Mouse (Mus musculus) erythroblast, embryonic 14.5 days (primary cell): Measurements from ENCODE around the gene Rcc2. TPM values are rescaled to one million over a fixed set of nuclear protein-coding genes. Genes with fewer than 3 reads are reported as not detected.

Experiments
- H3K27me3 ChIP-seq: 2 replicates; pipeline ENCODE4 v1.6.1; 2012; ENCODE audit warnings: inconsistent platforms; ENCODE audit not compliant: control insufficient read depth
- H3K36me3 ChIP-seq: 2 replicates; pipeline ENCODE4 v1.6.1; 2012; ENCODE audit warnings: mild to moderate bottlenecking, inconsistent platforms; ENCODE audit not compliant: control insufficient read depth
- H3K4me1 ChIP-seq: 2 replicates; pipeline ENCODE4 v1.6.1; 2012; ENCODE audit warnings: inconsistent platforms; ENCODE audit not compliant: control insufficient read depth
- H3K4me3 ChIP-seq: replicated peaks from 2 replicates; pipeline ENCODE3; 2012; ENCODE audit warnings: moderate library complexity, mild to moderate bottlenecking, inconsistent platforms
- H3K9me3 ChIP-seq: 2 replicates; pipeline ENCODE4 v1.6.1; 2012; ENCODE audit warnings: low read length, inconsistent platforms, mixed read lengths; ENCODE audit not compliant: control insufficient read depth
- GATA1 ChIP-seq: IDR thresholded peaks from 2 replicates; pipeline ENCODE4 v1.6.1; 2012; ENCODE audit warnings: low read length, inconsistent platforms, mixed read lengths
- TAL1 ChIP-seq: IDR thresholded peaks from 3 replicates; pipeline ENCODE4 v1.6.1; 2012; ENCODE audit warnings: low read length, inconsistent platforms, mixed read lengths
- polyA plus RNA-seq: library from polyadenylated mRNA; stranded (reverse); fragments of >175 nt; gene quantifications from 2 replicates; pipeline ENCODE4 v1.2.3, GENCODE M21; 2012

The Rcc2 gene
- polyA plus RNA-seq, 1 experiment, result 31.0 TPM

DNA sequence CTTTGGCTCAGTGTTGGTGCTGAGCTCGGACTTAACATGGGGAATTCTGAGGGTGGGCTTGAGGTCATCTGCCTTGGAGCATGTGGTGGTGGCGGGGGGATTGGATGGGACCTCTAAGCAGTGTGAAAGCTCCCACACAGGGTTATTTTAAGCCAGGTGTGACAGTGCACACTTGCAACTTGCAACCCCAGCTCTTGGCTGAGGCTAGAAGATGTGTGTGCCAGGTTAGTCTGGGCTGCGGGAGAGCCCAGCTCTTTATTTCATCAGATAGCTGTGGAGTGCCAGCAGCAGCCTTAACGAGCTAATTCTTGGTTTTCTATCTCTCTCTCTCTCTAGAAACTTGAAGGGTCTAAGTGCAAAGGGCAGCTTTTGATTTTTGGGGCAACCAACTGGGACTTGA is 7.3 kb downstream of the Rcc2 start:
- H3K4me3 ChIP-seq, result no peak overlapping the region
- TF ChIP-seq TAL1 (no peak), GATA1 (no peak)
- peaks cover 55% of the 10 kb centered on the region for H3K4me1 ChIP-seq
- peaks cover 95% of the 10 kb centered on the region for H3K36me3 ChIP-seq
- H3K9me3 ChIP-seq, result no peaks in the 10 kb centered on the region
- H3K27me3 ChIP-seq, result no peaks in the 10 kb centered on the region

DNA sequence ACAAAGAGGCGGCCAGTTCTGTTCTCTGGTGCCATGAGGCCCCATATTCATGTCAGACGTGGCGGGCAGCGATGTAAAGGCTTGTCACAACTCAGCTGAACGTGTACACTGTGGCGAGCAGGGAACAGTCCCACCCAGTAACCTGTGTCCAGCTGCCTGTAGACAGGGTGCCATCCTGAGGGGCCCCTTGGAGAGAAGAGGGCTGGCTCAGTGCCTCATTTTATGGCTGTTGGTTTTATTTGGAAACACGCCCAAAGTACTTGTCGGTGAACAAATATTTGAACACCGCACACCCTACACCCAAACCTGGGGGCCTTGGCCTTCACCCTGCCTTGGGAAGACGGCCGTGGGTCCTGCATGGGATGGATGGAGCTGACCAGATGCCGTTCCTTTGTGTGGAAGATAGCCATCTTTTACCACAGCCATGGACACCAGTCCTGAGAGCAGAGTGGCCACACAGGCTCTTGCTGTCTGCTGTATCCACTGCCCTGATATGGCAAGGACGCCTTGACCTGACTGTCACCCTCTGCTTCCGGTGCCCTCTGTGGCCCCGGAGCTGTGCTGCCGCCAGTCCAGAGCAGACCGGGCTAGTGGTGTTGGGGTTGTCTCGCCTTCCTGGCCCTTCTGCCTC is 8.1 kb downstream of the Rcc2 start:
- TF ChIP-seq GATA1 (no peak), TAL1 (no peak)
- peaks cover 50% of the 10 kb centered on the region for H3K4me1 ChIP-seq
- no peak overlapping the region for H3K4me3 ChIP-seq
- no peaks in the 10 kb centered on the region for H3K27me3 ChIP-seq
- peaks cover 99% of the 10 kb centered on the region for H3K36me3 ChIP-seq
- no peaks in the 10 kb centered on the region for H3K9me3 ChIP-seq

DNA sequence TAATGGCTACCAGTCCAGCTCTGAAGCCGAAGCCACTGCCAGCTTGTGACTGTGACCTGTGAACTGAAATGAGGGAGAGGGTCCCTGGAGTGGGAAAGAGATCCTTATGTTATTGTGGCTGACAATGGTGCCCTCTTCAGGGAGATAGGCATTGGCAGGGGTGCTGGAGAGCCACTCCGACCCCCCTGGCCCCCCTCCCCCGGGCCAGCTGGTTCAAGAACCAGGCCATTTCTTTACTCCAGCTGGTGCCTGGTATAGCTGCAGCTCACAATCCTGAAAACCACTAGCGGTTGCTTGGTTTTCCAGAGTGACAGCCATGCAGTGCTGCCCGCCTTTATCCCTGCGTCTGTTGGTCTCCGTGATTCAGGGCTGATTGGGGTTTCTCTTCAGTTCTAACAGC is 8.8 kb downstream of the Rcc2 start:
- Histone ChIP-seq H3K4me1 (peaks cover 45% of the 10 kb centered on the region), H3K4me3 (no peak overlapping the region), H3K36me3 (peaks cover 99% of the 10 kb centered on the region), H3K9me3 (no peaks in the 10 kb centered on the region), H3K27me3 (no peaks in the 10 kb centered on the region)
- no peak for TF ChIP-seq TAL1
- no peak for TF ChIP-seq GATA1

DNA sequence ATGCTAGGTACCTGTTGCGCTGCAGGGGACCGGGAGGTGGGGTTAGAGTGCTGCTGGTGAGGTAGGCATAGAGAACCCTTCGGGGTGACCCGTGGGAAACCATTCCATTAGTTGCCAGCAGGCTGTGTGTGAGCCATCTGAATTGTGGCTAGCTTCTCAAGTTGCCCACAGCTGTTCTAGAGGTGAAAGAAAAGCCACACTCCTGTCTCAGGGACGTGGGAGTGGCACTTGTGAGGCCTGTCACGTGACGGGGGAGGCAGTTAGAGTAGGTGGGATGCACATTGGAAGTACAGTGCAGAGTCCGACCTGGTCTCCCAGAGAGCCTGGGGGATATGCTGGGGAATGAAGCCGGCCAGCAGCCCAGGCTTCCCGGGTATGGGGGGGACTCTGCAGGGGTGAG is 9.3 kb downstream of the Rcc2 start:
- peaks cover 42% of the 10 kb centered on the region for H3K4me1 ChIP-seq
- no peaks in the 10 kb centered on the region for H3K27me3 ChIP-seq
- no peaks in the 10 kb centered on the region for H3K9me3 ChIP-seq
- H3K4me3 ChIP-seq, result no peak overlapping the region
- TF ChIP-seq TAL1, result no peak
- no peak for TF ChIP-seq GATA1
- peaks cover 99% of the 10 kb centered on the region for H3K36me3 ChIP-seq

DNA sequence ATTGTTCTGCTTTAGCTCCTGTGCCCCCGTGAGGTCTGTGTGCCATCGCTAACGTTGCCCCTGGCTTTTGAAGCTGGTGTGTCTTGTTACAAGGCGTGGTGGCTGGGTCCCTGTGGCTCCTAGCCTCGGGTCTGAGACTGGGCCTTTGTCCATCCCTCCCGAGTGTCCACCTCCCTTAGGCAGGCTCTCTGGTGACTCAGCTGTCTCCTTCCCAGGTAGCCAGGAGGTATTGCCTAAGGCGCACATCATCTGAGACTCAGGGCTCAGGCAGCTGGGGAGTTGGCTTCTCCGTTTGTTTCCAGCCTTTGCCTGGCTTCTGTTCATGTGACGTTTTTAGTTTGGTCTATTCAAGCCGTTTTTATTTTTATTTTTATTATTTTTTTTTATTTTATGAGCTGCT is 10.4 kb downstream of the Rcc2 start:
- Histone ChIP-seq H3K9me3 (no peaks in the 10 kb centered on the region), H3K4me1 (peaks cover 30% of the 10 kb centered on the region), H3K36me3 (peaks cover 98% of the 10 kb centered on the region), H3K4me3 (no peak overlapping the region), H3K27me3 (no peaks in the 10 kb centered on the region)
- no peak for TF ChIP-seq GATA1

DNA sequence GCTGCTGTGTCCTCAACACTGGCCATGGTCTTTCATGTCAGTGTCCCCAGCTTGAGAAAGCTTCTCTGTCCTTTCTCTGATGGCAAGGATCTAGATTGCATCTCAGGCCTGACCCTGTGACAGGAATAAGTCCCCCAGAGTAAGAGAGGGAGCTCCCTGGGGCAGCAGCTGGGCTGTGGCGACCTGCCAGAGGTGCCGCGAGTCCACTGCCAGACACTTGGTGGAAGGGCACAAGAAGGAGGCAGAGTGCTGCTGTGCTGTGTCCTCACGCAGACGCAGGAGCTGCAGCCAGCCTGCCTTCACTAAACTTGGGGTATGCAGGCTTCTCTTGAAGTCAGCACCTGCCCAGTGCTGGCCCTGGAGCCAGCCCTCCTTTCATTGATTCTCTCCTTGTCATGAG is 11.0 kb downstream of the Rcc2 start:
- TF ChIP-seq TAL1 (no peak), GATA1 (no peak)
- Histone ChIP-seq H3K4me3 (no peak overlapping the region), H3K27me3 (no peaks in the 10 kb centered on the region), H3K4me1 (peaks cover 25% of the 10 kb centered on the region), H3K36me3 (peaks cover 98% of the 10 kb centered on the region), H3K9me3 (no peaks in the 10 kb centered on the region)

DNA sequence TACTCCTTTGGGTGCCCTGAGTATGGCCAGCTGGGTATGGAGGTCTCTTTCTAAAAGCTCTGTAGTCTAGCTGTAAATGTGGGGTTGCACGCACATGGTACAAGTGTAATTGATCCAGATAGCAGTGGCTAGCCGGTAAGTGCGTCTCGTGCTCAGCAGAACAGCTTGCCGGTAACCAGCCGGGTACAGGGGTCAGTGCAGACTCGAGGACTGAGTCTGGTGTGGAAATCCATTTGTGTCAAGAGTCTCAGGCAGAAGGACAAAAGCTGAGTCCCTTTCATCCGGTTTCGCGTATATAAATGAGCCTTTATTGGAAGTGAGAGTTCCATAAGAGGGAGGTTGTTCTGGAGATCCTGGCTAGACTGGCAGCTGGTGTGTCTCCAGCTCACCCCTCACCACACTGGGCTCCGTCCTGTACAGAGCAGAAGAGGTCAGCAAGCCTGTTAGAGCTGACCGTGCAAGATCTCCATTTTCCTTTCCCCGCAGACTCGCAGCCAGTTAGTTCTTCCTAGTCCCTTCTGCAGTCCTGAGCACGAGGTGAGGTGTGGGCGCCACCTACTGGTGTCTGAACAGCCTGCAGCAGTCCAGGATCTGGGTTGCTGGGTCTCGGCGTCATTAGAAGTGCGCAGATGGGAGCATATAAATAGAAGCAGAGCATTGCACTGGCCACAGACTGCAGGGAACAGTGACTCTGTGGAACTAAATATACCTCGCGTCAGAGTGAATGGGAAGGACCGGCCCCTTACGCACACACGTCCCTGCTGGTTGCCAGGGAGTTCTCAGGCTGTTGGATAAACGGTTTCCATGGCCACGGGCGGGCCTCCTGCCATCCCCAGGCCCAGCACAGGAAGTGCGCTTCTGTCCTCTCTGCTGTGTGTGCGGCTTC is 13.4 kb downstream of the Rcc2 start:
- no peaks in the 10 kb centered on the region for H3K27me3 ChIP-seq
- no peaks in the 10 kb centered on the region for H3K9me3 ChIP-seq
- peaks cover 99% of the 10 kb centered on the region for H3K36me3 ChIP-seq
- no peak overlapping the region for H3K4me3 ChIP-seq
- TF ChIP-seq GATA1, result no peak
- TF ChIP-seq TAL1, result no peak
- H3K4me1 ChIP-seq, result peaks cover 10% of the 10 kb centered on the region

DNA sequence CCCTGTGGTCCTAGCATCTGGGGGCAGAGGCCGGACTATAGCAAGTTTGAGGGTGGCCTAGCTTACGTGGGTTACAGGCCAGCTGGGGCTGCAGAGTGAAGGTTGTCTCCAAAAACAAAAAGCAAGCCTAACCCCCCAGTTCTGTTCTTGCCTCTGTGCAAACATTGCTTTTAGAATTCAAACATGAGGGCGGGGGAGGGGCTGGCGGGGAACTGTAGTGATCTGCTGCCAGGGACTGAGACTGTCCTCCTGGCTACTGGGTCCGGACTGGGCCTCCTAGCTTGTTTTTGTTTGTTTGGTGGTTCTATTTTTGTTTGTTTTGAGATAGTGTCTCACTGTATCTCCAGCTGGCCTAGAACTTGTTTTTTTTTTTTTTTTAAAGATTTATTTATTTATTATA is 14.2 kb downstream of the Rcc2 start:
- Histone ChIP-seq H3K9me3 (no peaks in the 10 kb centered on the region), H3K4me3 (no peak overlapping the region), H3K4me1 (peaks cover 9% of the 10 kb centered on the region), H3K27me3 (no peaks in the 10 kb centered on the region), H3K36me3 (peaks cover 97% of the 10 kb centered on the region)
- TF ChIP-seq GATA1 (no peak), TAL1 (no peak)

DNA sequence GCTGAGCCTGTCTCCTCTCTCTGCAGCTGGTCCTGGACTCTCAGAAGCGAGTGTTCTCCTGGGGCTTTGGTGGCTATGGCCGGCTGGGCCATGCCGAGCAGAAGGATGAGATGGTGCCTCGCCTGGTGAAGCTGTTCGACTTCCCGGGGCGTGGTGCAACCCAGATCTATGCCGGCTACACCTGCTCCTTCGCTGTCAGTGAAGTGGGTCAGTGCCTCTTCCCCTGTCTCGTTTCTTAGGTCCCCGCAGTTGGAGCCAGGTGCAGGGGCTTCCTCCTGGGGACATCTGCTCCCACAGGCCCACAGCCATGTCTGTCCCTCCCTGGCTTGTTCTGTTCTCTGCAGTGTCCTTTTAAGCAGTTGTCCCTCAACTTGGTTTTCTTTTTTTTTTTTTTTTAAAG is 16.7 kb downstream of the Rcc2 start:
- peaks cover 5% of the 10 kb centered on the region for H3K4me1 ChIP-seq
- no peak overlapping the region for H3K4me3 ChIP-seq
- TF ChIP-seq TAL1 (no peak), GATA1 (no peak)
- no peaks in the 10 kb centered on the region for H3K9me3 ChIP-seq
- peaks cover 97% of the 10 kb centered on the region for H3K36me3 ChIP-seq
- H3K27me3 ChIP-seq, result no peaks in the 10 kb centered on the region

DNA sequence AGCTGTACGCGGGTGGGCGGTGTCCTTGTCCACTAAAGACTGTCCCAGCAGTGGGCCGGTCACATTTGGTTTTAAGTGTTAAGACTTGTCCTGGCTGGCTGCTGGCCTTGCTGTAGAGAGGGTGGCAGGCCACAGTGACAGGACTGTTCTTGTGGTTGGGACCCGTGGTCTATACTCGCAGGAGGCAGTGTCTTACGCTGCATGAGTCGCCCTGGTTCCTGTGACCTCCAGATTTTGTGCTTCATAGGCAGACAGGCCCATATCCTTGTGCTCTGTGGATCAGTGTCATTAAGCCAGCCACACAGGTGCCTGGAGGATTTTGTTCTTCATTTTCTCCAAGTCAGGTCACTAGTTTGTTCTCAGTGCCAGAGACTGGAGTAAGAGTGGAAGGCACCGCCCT is 18.1 kb downstream of the Rcc2 start:
- Histone ChIP-seq H3K4me3 (no peak overlapping the region), H3K36me3 (peaks cover 97% of the 10 kb centered on the region), H3K27me3 (no peaks in the 10 kb centered on the region), H3K4me1 (peaks cover 3% of the 10 kb centered on the region), H3K9me3 (no peaks in the 10 kb centered on the region)
- no peak for TF ChIP-seq TAL1
- no peak for TF ChIP-seq GATA1
